Mouse (Mus musculus): ENCODE measurements around the gene Tex2. TPM values are rescaled to one million over a fixed set of nuclear protein-coding genes. Genes with fewer than 3 reads are reported as not detected.

The Tex2 gene
- polyA plus RNA-seq, 1 experiment from 2014 or later: 12.2 TPM

GRCm38 (mm10) chr11:106566040-106566785, 47.0 kb downstream of the Tex2 start:
- peaks cover 4% of the 10 kb centered on the region for H3K36me3 ChIP-seq (ENCODE audit: control insufficient read depth, insufficient read depth)
- H3K4me2 ChIP-seq (ENCODE audit: low read depth, low read length): no peak overlapping the region
- no peaks in the 10 kb centered on the region for H3K9me3 ChIP-seq (replicated peaks; ENCODE audit: control insufficient read depth, low read length)
- no peak overlapping the region for H3K27ac ChIP-seq (ENCODE audit: low read length)
- 81% methylated on average over 8 of the region's 8 CpGs for WGBS (ENCODE audit: insufficient replicate concordance)
- H3K9ac ChIP-seq (ENCODE audit: low read depth, low read length): no peak overlapping the region
- no peaks in the 10 kb centered on the region for H3K27me3 ChIP-seq (ENCODE audit: control insufficient read depth, insufficient read depth, low read depth, low read length)
- H3K4me1 ChIP-seq (ENCODE audit: control insufficient read depth, low read depth, low read length): peaks cover 9% of the 10 kb centered on the region
- no peak overlapping the region for H3K4me3 ChIP-seq (ENCODE audit: low read depth, low read length)
- ATAC-seq (ENCODE audit: low read depth): no peak

DNA sequence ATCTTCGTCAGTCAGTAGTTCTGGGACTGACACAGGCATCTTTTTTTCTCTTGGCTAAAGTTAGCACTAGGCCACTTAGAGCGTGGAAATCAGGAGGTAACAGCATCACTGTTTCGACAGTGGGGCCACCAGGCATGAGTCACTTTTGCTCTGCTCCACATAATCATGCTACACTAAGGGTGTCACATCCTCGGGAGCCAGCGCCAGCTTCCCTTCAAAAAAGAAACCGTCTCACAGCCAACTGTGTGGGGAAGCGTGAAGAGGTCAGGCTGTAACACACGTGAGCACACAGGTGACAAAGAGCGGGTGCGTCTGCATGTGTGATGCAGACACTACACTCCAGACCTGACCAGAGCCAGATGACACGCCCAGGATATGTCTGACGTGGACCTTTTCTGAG, 49.0 kb downstream of the Tex2 start:
- Histone ChIP-seq H3K4me2 (ENCODE audit: low read depth, low read length) (no peak overlapping the region), H3K36me3 (ENCODE audit: control insufficient read depth, insufficient read depth) (peaks cover 4% of the 10 kb centered on the region), H3K27ac (ENCODE audit: low read length) (no peak overlapping the region), H3K9ac (ENCODE audit: low read depth, low read length) (no peak overlapping the region), H3K4me3 (ENCODE audit: low read depth, low read length) (no peak overlapping the region), H3K9me3 (replicated peaks; ENCODE audit: control insufficient read depth, low read length) (no peaks in the 10 kb centered on the region), H3K27me3 (ENCODE audit: control insufficient read depth, insufficient read depth, low read depth, low read length) (no peaks in the 10 kb centered on the region), H3K4me1 (ENCODE audit: control insufficient read depth, low read depth, low read length) (peaks cover 2% of the 10 kb centered on the region)
- ATAC-seq (ENCODE audit: low read depth): no peak
- WGBS (ENCODE audit: insufficient replicate concordance): 66% methylated on average over 12 of the region's 12 CpGs

- no peaks in the 10 kb centered on the region for H3K9me3 ChIP-seq (replicated peaks; ENCODE audit: control insufficient read depth, low read length)
- no peak overlapping the region for H3K4me3 ChIP-seq (ENCODE audit: low read depth, low read length)
- peaks cover 8% of the 10 kb centered on the region for H3K4me1 ChIP-seq (ENCODE audit: control insufficient read depth, low read depth, low read length)
- peak overlapping the region; percentile 17; the same call in 1 of the 2 replicates for H3K27ac ChIP-seq (ENCODE audit: low read length)
- 63% methylated on average over 4 of the region's 4 CpGs for WGBS (ENCODE audit: insufficient replicate concordance)
- peaks cover 4% of the 10 kb centered on the region for H3K36me3 ChIP-seq (ENCODE audit: control insufficient read depth, insufficient read depth)
- H3K27me3 ChIP-seq (ENCODE audit: control insufficient read depth, insufficient read depth, low read depth, low read length): no peaks in the 10 kb centered on the region
- no peak for ATAC-seq (ENCODE audit: low read depth)
- H3K9ac ChIP-seq (ENCODE audit: low read depth, low read length): no peak overlapping the region
- no peak overlapping the region for H3K4me2 ChIP-seq (ENCODE audit: low read depth, low read length)
Measured at GRCm38 (mm10) chr11:106562707-106563106, 50.5 kb downstream of the Tex2 start.

- Histone ChIP-seq H3K27ac (ENCODE audit: low read length) (no peak overlapping the region), H3K4me1 (ENCODE audit: control insufficient read depth, low read depth, low read length) (peaks cover 26% of the 10 kb centered on the region), H3K9me3 (replicated peaks; ENCODE audit: control insufficient read depth, low read length) (no peaks in the 10 kb centered on the region), H3K36me3 (ENCODE audit: control insufficient read depth, insufficient read depth) (no peaks in the 10 kb centered on the region), H3K4me3 (ENCODE audit: low read depth, low read length) (no peak overlapping the region), H3K4me2 (ENCODE audit: low read depth, low read length) (no peak overlapping the region), H3K27me3 (ENCODE audit: control insufficient read depth, insufficient read depth, low read depth, low read length) (no peaks in the 10 kb centered on the region), H3K9ac (ENCODE audit: low read depth, low read length) (no peak overlapping the region)
- no peak for ATAC-seq (ENCODE audit: low read depth)
- WGBS (ENCODE audit: insufficient replicate concordance): 76% methylated on average over 7 of the region's 7 CpGs
Measured at GRCm38 (mm10) chr11:106559773-106560172, 53.5 kb downstream of the Tex2 start.

DNA sequence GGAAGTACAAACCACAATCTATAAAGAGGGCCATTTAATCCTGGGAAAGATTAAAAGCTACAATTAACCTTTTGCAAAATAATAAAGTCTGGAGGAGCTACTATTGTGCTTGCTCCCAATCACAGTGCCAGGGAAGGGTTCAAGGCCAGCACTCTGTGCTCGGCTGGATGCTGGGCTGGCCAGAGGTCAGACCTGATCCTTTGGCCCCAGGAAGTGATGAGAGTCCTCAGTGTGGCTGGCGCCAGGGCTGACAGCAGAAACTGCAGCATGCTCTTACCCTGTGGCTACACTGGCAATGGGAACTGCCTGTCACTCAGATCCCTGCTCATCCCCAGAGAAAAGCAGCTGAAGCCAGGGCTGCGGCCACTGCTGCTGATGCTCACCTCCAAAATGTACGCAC, 55.2 kb downstream of the Tex2 start:
- no peak overlapping the region for H3K4me2 ChIP-seq (ENCODE audit: low read depth, low read length)
- H3K36me3 ChIP-seq (ENCODE audit: control insufficient read depth, insufficient read depth): no peaks in the 10 kb centered on the region
- 0 out of 2 replicates have a peak overlapping the region, but pooled peaks have one; percentile 15 for H3K27ac ChIP-seq (ENCODE audit: low read length)
- H3K4me3 ChIP-seq (ENCODE audit: low read depth, low read length): no peak overlapping the region
- H3K27me3 ChIP-seq (ENCODE audit: control insufficient read depth, insufficient read depth, low read depth, low read length): no peaks in the 10 kb centered on the region
- no peak overlapping the region for H3K9ac ChIP-seq (ENCODE audit: low read depth, low read length)
- H3K9me3 ChIP-seq (replicated peaks; ENCODE audit: control insufficient read depth, low read length): no peaks in the 10 kb centered on the region
- peak; percentile 37; the same call in 1 of the 2 replicates for ATAC-seq (ENCODE audit: low read depth)
- H3K4me1 ChIP-seq (ENCODE audit: control insufficient read depth, low read depth, low read length): peaks cover 26% of the 10 kb centered on the region
- WGBS (ENCODE audit: insufficient replicate concordance): 67% methylated on average over 4 of the region's 4 CpGs

DNA sequence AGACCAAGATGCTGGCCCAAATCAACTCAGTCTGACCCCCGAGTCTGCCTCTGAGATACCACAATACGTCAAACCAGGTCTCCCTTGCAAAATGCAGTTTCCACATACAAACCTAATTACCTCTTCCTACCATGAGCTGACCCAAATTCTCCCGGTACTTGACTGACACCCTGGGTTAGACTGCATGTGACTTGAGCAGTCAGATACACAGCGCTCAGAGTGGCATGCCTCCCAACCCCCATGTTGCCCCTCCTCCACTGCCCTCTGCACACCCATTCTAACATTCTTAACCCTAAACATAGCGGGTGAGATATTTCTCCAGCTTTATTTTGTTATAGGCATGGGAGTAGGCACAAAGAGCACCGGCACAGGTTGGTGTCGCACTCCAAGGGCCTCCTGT, 55.8 kb downstream of the Tex2 start:
- Histone ChIP-seq H3K9ac (ENCODE audit: low read depth, low read length) (no peak overlapping the region), H3K27me3 (ENCODE audit: control insufficient read depth, insufficient read depth, low read depth, low read length) (no peaks in the 10 kb centered on the region), H3K36me3 (ENCODE audit: control insufficient read depth, insufficient read depth) (no peaks in the 10 kb centered on the region), H3K4me2 (ENCODE audit: low read depth, low read length) (no peak overlapping the region), H3K9me3 (replicated peaks; ENCODE audit: control insufficient read depth, low read length) (no peaks in the 10 kb centered on the region), H3K4me1 (ENCODE audit: control insufficient read depth, low read depth, low read length) (peaks cover 25% of the 10 kb centered on the region), H3K27ac (ENCODE audit: low read length) (peak overlapping the region; percentile 3; the same call in 1 of the 2 replicates), H3K4me3 (ENCODE audit: low read depth, low read length) (no peak overlapping the region)
- WGBS (ENCODE audit: insufficient replicate concordance): 69% methylated on average over 7 of the region's 7 CpGs
- ATAC-seq (ENCODE audit: low read depth): no peak

DNA sequence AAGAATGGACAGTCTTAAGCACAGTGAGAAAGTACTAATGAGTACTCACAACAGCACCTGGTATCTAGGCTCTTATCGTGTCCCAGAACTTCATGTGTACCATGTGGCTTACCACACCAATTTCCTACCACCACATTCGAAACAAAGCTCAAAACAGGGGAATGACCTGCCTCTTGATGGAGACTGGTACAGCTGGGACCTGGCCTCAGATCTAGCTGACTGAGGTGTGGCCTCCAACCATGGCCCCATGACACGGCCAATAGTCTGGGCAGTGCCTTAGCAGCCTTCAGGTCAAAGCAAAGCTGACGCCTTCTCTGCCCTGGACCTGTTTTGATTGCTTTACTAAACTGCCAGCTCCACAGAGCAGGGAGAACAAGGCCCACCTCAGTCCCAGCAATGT, 56.5 kb downstream of the Tex2 start:
- Histone ChIP-seq H3K36me3 (ENCODE audit: control insufficient read depth, insufficient read depth) (no peaks in the 10 kb centered on the region), H3K4me3 (ENCODE audit: low read depth, low read length) (no peak overlapping the region), H3K27ac (ENCODE audit: low read length) (peak overlapping the region; percentile 55), H3K4me1 (ENCODE audit: control insufficient read depth, low read depth, low read length) (peaks cover 25% of the 10 kb centered on the region), H3K4me2 (ENCODE audit: low read depth, low read length) (no peak overlapping the region), H3K9ac (ENCODE audit: low read depth, low read length) (no peak overlapping the region), H3K27me3 (ENCODE audit: control insufficient read depth, insufficient read depth, low read depth, low read length) (no peaks in the 10 kb centered on the region), H3K9me3 (replicated peaks; ENCODE audit: control insufficient read depth, low read length) (no peaks in the 10 kb centered on the region)
- 27% methylated on average over 4 of the region's 4 CpGs for WGBS (ENCODE audit: insufficient replicate concordance)
- no peak for ATAC-seq (ENCODE audit: low read depth)

- H3K4me3 ChIP-seq (ENCODE audit: low read depth, low read length): no peak overlapping the region
- no peaks in the 10 kb centered on the region for H3K27me3 ChIP-seq (ENCODE audit: control insufficient read depth, insufficient read depth, low read depth, low read length)
- no peak overlapping the region for H3K9ac ChIP-seq (ENCODE audit: low read depth, low read length)
- H3K9me3 ChIP-seq (replicated peaks; ENCODE audit: control insufficient read depth, low read length): no peaks in the 10 kb centered on the region
- peaks cover 25% of the 10 kb centered on the region for H3K4me1 ChIP-seq (ENCODE audit: control insufficient read depth, low read depth, low read length)
- H3K4me2 ChIP-seq (ENCODE audit: low read depth, low read length): no peak overlapping the region
- H3K27ac ChIP-seq (ENCODE audit: low read length): peak overlapping the region; percentile 60
- peak; percentile 89 for ATAC-seq (ENCODE audit: low read depth)
- no peaks in the 10 kb centered on the region for H3K36me3 ChIP-seq (ENCODE audit: control insufficient read depth, insufficient read depth)
- WGBS (ENCODE audit: insufficient replicate concordance): 51% methylated on average over 10 of the region's 10 CpGs
Measured at GRCm38 (mm10) chr11:106555805-106556615, 57.2 kb downstream of the Tex2 start.

- ATAC-seq (ENCODE audit: low read depth): no peak
- 76% methylated on average over 3 of the region's 4 CpGs for WGBS (ENCODE audit: insufficient replicate concordance)
- Histone ChIP-seq H3K9me3 (replicated peaks; ENCODE audit: control insufficient read depth, low read length) (no peaks in the 10 kb centered on the region), H3K27me3 (ENCODE audit: control insufficient read depth, insufficient read depth, low read depth, low read length) (no peaks in the 10 kb centered on the region), H3K4me2 (ENCODE audit: low read depth, low read length) (no peak overlapping the region), H3K27ac (ENCODE audit: low read length) (no peak overlapping the region), H3K4me1 (ENCODE audit: control insufficient read depth, low read depth, low read length) (peaks cover 3% of the 10 kb centered on the region; the same call in 1 of the 2 replicates), H3K9ac (ENCODE audit: low read depth, low read length) (no peak overlapping the region), H3K36me3 (ENCODE audit: control insufficient read depth, insufficient read depth) (peaks cover 2% of the 10 kb centered on the region), H3K4me3 (ENCODE audit: low read depth, low read length) (no peak overlapping the region)
Measured at GRCm38 (mm10) chr11:106550398-106550797, 62.8 kb downstream of the Tex2 start.
